Mouse (Mus musculus) adrenal gland, postnatal 4 days (tissue): Measurements from ENCODE around the gene Calcrl. TPM values are rescaled to one million over a fixed set of nuclear protein-coding genes. Genes with fewer than 3 reads are reported as not detected.

ENCODE experiments used
- DNase-seq, 2 experiments: peaks; one replicate each; pipeline ENCODE4 v3.0.0; 2021 to 2022; ENCODE audit warnings: low spot score in 2 of 2, mixed read lengths in 2 of 2
- total RNA-seq, 2 experiments: library from RNA; stranded (reverse); gene quantifications; 2 replicates each; pipeline ENCODE4 v1.2.3; 2021

The Calcrl gene
- total RNA-seq, 2 experiments from 2014 or later, result 30.1 to 30.2 TPM

DNA sequence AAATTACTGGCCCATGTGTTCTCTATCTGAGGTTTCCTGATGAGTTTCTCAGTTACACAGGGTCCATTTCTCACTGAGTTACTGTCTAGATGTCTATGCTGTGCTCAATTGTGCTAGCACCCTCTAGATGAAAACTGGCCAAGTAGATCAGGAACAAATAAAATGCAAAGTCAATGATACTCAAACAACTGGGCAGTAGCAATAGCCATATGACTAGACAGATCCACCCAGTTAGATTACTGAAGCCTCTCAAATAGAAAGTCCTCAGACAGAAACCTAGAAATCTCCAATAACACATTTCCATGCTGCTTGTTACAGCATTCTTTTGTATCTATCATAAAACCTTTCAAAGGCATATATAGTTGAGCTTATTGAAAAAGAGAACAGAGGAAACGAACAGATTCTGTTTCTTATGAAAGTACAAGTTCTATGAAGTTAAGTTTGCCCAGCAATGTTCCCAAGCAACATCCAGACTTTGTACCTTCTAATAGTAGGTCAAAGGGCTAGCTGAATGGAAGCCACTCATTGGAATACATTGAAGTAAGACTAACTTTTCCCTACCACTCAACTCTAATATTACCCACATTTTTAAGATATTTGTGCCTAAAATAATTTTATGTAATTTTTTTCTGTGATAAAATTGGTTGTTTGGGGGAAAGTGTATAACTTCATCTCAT lies 87.3 kb downstream of the Calcrl start:
- no peak for DNase-seq

- no peak for DNase-seq
Measured at GRCm38 (mm10) chr2:84336331-84336730, 88.9 kb downstream of the Calcrl start.

DNA sequence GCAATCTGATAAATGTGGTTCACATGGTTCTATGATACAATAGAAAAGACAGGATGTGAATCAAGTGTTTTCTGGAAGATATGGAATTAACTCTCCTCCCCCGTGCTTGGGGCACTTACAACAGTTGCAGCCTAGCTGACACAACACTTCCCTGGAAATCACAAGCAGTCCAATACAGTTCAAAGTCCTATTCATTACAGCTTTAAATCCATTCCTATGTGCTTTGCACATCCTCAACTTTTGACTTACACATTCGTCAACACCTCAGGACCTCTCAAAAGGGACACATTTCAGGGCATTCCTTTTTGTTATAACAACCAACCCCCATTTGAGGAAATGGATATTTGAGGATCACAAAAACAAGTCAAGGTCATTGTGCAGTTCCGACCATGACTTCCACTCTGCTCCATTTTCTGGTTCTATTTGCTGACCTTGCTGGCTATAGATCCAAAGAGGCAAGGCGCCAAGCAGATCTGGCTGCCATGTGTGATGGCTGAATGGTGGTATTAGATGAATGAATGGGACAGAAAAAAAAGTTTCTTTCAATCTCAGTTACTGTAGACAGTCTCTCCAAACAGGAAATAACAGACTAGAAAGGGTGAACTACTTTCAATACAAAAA lies 108.9 kb downstream of the Calcrl start:
- DNase-seq, result no peak

DNA sequence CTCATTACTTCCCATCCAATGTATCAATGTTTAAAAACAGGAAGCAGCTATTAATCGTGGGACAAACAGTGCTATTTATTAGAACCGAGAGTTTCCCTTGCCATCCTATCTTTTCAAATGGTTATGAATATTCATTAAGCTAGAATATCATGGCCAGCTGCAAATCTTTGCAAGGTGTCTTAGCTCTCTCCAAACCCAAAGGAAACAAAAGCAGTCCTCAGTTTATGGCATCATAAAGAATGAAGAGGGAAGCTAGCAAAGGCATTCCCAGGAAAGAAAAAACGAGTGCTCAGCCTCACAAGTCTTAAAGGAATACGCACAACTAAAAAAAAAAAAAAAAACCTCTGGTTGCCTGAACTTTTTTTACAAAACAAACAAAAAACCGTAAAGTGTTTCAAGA lies 128.7 kb downstream of the Calcrl start:
- DNase-seq, result no peak

DNA sequence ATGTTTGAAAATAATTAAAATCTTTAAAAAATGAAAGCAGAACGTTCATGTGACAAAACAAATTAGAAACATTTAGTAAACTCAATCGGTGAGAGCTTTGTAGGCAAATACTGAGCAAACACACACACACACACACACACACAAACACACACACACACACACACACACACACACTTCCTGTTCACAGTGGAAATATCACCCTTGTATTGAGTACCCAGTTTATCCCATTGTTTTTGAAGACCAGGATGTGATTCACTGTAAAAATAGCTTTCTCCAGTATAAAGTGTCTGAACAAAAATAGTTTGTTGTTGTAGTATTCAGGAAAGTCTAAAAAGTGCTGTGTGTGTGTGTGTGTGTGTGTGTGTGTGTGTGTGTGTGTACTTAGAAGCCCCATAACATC lies 130.1 kb downstream of the Calcrl start:
- DNase-seq, result no peak

- DNase-seq, result no peak
Measured at GRCm38 (mm10) chr2:84294611-84295010, 130.6 kb downstream of the Calcrl start.

DNA sequence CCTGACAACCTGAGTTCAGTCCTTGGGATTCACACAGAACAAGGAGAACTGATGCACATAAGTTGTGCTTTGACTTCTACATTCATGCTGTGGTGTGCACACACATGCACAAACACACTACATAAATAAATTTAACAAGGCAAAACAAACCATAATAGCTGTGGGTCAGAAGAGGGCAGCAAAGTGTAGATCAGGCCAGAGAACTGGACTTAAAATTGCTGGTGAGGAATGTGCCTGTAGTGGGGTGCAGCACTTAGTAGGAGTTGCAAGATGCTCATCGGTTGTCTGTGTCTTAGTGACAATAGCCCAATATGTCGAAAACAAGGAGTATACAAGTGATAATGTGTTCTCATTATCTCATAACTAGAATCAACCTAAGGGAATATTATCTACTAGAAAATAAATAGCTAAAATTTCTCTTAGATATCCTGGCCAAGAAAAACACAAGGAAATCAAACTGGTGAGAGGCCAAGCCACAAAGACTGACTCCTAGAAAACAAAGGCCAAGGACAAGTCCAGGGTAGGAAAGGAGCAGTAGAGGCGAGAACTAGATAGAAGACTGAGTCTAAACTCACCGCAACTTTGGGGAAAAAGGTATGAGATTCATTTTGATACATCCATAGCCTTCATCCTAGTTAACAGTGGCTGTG lies 132.7 kb downstream of the Calcrl start:
- DNase-seq, result no peak

DNA sequence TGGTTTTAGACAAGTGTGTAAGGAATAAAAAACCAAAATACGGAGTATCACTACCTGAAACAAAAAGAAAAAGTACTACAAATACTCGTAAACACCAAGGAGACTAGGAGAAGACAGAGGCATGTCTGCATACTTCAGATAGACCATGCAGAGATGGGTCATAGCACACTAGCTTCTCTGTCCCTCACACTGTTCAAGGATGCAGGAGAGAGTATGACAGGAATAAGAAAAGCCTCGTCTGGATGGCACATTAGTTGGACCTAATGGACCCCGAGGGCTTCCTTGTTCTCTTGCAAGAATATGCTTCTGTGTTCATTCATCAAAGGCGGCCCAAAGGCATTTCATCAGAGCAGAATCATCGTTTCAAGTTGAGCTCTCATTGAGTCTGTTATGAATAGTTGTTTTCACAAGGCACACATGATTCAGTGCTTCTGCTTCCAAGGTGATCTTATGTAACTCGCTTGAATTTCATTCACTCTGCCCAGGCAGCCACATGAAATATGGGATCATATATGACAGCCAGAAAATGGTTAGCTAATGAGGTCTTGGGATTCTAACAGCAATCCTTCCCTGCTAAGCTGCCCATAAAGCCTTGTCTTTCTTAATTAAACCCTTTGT lies 136.2 kb downstream of the Calcrl start:
- no peak for DNase-seq

Other genes with a start within 250 kb of the Calcrl start
- 10 to 100 TPM; 70.5 to 76.6 TPM for gene Tfpi, start 51.4 kb upstream of the Calcrl start, total RNA-seq
- 100 to 1,000 TPM; 157 to 165 TPM for gene Ctnnd1, start 225.4 kb upstream of the Calcrl start, total RNA-seq
- gene Btbd18, start 233.7 kb upstream of the Calcrl start, total RNA-seq, result under 1 TPM; 0.22 to 0.42 TPM
- 10 to 100 TPM; 87.7 to 89.0 TPM for gene Selenoh, start 245.4 kb upstream of the Calcrl start, total RNA-seq